Mouse (Mus musculus) layer of hippocampus, adult 2 months (tissue): ENCODE measurements around the gene Als2. TPM values are rescaled to one million over a fixed set of nuclear protein-coding genes. Genes with fewer than 3 reads are reported as not detected.

Experiments
- DNase-seq, 2 experiments: peaks; one replicate each; pipeline ENCODE4 v3.0.0; 2022; ENCODE audit warnings: low spot score in 2 of 2
- H3K27ac ChIP-seq: fragments of 200-600 bp; 2 replicates; pipeline ENCODE4 v1.8.1; 2022
- H3K4me3 ChIP-seq: fragments of 200-600 bp; 2 replicates; pipeline ENCODE4 v1.8.1; 2022; ENCODE audit warnings: mild to moderate bottlenecking
- CTCF ChIP-seq: fragments of 200-600 bp; conservative IDR thresholded peaks from 2 replicates; pipeline ENCODE4 v1.8.1; 2022; ENCODE audit warnings: antibody characterized with exemption, mild to moderate bottlenecking, moderate library complexity
- total RNA-seq, 2 experiments: library from RNA; stranded (reverse); gene quantifications; 2 replicates each; pipeline ENCODE4 v1.2.3; 2021

Gene Als2
- total RNA-seq, 2 experiments from 2014 or later: 50.0 to 51.8 TPM

- peak overlapping the region; percentile 95 for H3K4me3 ChIP-seq
- peak; percentile 84 for TF ChIP-seq CTCF
- DNase-seq: peak; percentile 71 to 74
- H3K27ac ChIP-seq: peak overlapping the region; percentile 79
Measured at GRCm38 (mm10) chr1:59237614-59238211, 682 bp upstream of the Als2 start.

- no peak for TF ChIP-seq CTCF
- no peak overlapping the region for H3K4me3 ChIP-seq
- no peak for DNase-seq
- H3K27ac ChIP-seq: no peak overlapping the region
Measured at GRCm38 (mm10) chr1:59229187-59229586, 7.8 kb downstream of the Als2 start.

GRCm38 (mm10) chr1:59228552-59228951 lies 8.5 kb downstream of the Als2 start:
- no peak for TF ChIP-seq CTCF
- DNase-seq: no peak
- Histone ChIP-seq H3K4me3 (no peak overlapping the region), H3K27ac (no peak overlapping the region)

- TF ChIP-seq CTCF: no peak
- peak overlapping the region; percentile 33; the same call in 1 of the 2 replicates for H3K27ac ChIP-seq
- DNase-seq: no peak
- no peak overlapping the region for H3K4me3 ChIP-seq
Measured at GRCm38 (mm10) chr1:59222101-59222825, 14.8 kb downstream of the Als2 start.

GRCm38 (mm10) chr1:59221591-59221990 lies 15.4 kb downstream of the Als2 start:
- no peak for DNase-seq
- no peak for TF ChIP-seq CTCF
- no peak overlapping the region for H3K27ac ChIP-seq
- H3K4me3 ChIP-seq: no peak overlapping the region

DNA sequence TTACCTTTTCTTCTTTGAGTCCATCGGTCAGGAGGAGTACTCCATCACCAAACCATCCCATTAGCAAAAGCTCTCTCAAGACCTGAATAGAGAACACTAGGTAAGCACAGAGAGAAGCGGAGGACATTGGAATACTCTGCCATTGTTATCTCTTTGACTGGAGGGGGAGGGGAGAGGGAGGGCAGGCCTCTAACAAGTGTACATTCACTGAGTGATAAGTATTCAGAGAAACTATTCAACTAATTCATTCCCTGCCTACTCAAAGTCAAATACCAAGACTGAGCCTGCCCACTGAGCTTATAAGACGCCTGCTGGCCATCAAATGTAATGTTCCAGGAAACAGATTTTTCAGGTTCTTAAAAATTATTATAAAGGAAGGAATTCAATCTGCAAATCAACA lies 16.7 kb downstream of the Als2 start:
- no peak overlapping the region for H3K4me3 ChIP-seq
- peak; percentile 37 for TF ChIP-seq CTCF
- DNase-seq: no peak
- no peak overlapping the region for H3K27ac ChIP-seq

DNA sequence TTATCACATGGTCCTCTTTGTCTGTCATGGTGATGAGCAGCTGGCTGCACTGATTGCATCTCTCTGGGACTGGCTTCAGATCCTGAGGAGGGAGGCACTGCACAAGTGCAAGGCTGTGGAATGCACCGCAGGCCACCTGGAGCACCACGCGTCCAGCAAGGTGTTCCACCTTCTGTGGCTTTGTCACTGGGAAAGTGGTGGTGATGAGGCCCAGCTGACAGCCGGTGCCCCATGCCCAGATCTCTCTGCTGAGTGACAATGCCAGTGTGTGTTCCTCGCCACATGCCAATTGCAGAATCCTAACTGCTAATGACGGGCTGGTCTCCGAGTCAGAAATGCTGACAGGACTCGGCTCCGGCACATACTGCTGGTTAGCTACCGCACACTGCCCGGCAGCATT lies 21.6 kb downstream of the Als2 start:
- no peak overlapping the region for H3K4me3 ChIP-seq
- H3K27ac ChIP-seq: peak overlapping the region; percentile 68; the same call in 1 of the 2 replicates
- no peak for TF ChIP-seq CTCF
- peak in 1 of 2 experiments; percentile 18 for DNase-seq

- TF ChIP-seq CTCF: no peak
- no peak overlapping the region for H3K27ac ChIP-seq
- DNase-seq: no peak
Measured at GRCm38 (mm10) chr1:59212951-59213350, 24.1 kb downstream of the Als2 start.

DNA sequence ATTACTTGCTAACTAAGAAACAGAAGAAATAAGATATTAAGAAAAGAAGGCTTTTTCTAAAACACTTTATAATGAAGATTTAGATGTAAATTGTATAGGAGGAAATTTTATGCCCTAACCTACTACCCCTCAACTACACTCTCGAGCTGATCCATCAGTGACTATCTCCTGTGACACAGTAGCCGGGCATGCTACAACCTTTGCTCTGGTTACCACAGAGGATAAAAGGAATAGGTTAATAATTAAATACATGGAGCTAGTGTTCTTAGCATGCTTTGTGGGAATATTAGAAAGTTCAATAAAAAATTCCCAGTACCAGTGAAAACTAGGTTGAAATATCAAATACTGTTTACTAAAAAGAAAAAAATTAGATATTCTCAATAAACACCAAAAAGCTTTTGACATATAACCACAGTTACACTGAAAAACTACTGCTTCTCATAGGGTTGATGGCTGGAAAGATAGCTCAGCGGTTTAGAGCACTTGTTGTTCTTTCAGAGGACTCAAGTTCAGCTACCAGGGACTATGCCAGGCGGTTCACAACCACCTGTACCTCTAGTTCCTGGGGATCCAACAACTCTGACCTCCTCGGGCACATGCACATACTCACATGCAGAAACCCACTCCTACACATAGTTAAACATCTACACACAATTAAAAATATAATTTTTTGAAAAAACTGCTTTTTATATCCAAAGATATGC lies 24.8 kb downstream of the Als2 start:
- DNase-seq: no peak
- TF ChIP-seq CTCF: no peak
- Histone ChIP-seq H3K27ac (no peak overlapping the region), H3K4me3 (no peak overlapping the region)

More at GRCm38 (mm10) chr1:59212951-59213350, 24.1 kb downstream of the Als2 start:
- H3K4me3 ChIP-seq: no peak overlapping the region

- Histone ChIP-seq H3K27ac (no peak overlapping the region), H3K4me3 (no peak overlapping the region)
- TF ChIP-seq CTCF: no peak
- DNase-seq: no peak
Measured at GRCm38 (mm10) chr1:59211651-59212050, 25.4 kb downstream of the Als2 start.

- Histone ChIP-seq H3K4me3 (no peak overlapping the region), H3K27ac (no peak overlapping the region)
- TF ChIP-seq CTCF: no peak
- no peak for DNase-seq
Measured at GRCm38 (mm10) chr1:59208331-59208730, 28.7 kb downstream of the Als2 start.

- TF ChIP-seq CTCF: no peak
- H3K4me3 ChIP-seq: no peak overlapping the region
Measured at GRCm38 (mm10) chr1:59204489-59204888, 32.5 kb downstream of the Als2 start.

DNA sequence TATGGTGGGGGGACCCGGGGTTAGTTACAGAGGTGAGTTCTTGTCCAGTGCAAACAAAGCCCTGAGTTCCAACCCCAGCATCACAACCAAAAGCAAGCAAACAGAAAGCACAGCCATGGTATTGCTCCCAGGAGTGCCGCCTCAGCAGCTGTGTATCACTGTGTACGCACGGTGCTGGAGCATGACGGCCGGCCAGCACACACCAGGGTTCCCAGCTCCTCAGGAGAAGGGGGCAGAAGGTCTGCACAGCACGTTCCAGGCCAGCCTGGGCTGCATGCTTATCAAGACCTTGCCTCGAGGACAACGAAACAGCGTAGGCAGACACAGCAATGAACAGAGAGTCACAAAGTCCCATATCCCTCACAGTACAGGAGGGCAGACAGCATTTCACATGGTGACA lies 34.7 kb downstream of the Als2 start:
- no peak overlapping the region for H3K4me3 ChIP-seq
- no peak for DNase-seq
- H3K27ac ChIP-seq: no peak overlapping the region
- no peak for TF ChIP-seq CTCF

More at GRCm38 (mm10) chr1:59204489-59204888, 32.5 kb downstream of the Als2 start:
- no peak for DNase-seq
- no peak overlapping the region for H3K27ac ChIP-seq
